Mouse (Mus musculus) cerebellum, adult 2 months (tissue): ENCODE measurements around the gene Btd.

ENCODE experiments used
- CTCF ChIP-seq: fragments of 200-500 bp; IDR thresholded peaks from 2 replicates; pipeline ENCODE4 v1.5.1; 2011; ENCODE audit warnings: low read depth, mild to moderate bottlenecking, control low read depth, low read length, moderate library complexity, borderline replicate concordance; ENCODE audit not compliant: insufficient read depth
- POLR2A ChIP-seq: fragments of 200-500 bp; IDR thresholded peaks from 2 replicates; pipeline ENCODE4 v1.6.1; 2011; ENCODE audit warnings: low read length, control low read depth, borderline replicate concordance; ENCODE audit not compliant: insufficient read depth

DNA sequence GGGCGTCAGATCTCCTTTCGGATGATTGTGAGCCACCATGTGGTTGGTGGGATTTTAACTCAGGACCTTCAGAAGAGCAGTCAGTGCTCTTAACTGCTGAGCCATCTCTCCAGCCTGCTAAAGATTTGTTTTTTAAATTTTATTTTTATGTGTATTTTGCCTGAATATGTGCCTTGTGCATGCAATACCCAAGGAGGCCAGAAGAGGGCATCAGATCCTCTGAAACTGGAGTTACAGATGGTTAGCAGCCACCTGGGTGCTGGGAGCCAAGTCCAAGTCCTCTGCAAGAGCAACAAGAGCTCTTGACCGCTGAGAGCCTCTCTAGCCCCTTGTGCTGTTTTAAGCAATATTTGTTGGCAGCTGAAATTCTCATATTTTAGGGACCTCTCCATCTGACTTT lies 9.5 kb downstream of the Btd start:
- TF ChIP-seq CTCF (no peak), POLR2A (no peak)
